Mouse (Mus musculus) liver, embryonic 14.5 days (tissue): ENCODE measurements around the gene Rsc1a1.

Experiments
- CTCF ChIP-seq: IDR thresholded peaks from 2 replicates; pipeline ENCODE4 v1.5.1; 2016; ENCODE audit warnings: antibody characterized with exemption, low read depth, control low read depth
- EP300 ChIP-seq: IDR thresholded peaks from 2 replicates; pipeline ENCODE4 v1.6.1; 2016; ENCODE audit warnings: antibody characterized with exemption, low read depth

DNA sequence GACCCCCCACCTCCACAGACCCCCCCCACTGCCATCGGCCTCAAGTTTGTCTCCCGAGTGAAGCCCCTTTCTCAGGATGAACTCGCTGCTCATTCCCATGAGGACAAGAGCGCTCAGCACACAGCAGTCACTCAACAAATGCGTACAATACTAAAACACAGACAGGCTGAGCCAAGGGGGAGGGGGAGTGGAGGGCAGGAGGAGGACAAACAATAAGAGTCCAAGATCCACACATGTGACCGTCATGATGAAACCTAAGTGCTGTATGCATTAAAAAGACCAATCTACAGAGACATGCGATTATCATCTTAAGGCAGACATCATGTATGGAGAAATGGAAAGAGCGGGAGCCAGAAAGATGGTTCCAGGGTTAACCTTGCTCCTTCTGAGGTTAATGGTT lies 28.5 kb downstream of the Rsc1a1 start:
- no peak for TF ChIP-seq EP300
- no peak for TF ChIP-seq CTCF
